Mouse (Mus musculus): ENCODE data around the gene Prkce.

- TF ChIP-seq CTCF (IDR thresholded peaks at IDR 0.05; ENCODE audit: borderline replicate concordance, extremely low read depth, insufficient read depth, insufficient read length): no peak
- no peak for TF ChIP-seq POLR2A (IDR thresholded peaks at IDR 0.05; ENCODE audit: borderline replicate concordance, extremely low read depth, insufficient read depth, insufficient read length, poor library complexity, severe bottlenecking)
Observed at GRCm38 (mm10) chr17:86637311-86637710, 469.7 kb downstream of the Prkce start.

All from brain, embryonic 14.5 days (tissue).